Comparison of ENCODE assay signal across 8 mouse cellular contexts in genomic region chr1:165967027-165967654, GRCm38 (mm10). TPM values are rescaled to one million over a fixed set of nuclear protein-coding genes. Genes with fewer than 3 reads are reported as not detected.
DNase-seq lines count a peak whose midpoint lies in the region; ATAC-seq and TF ChIP-seq lines count a peak whose summit lies in the region.

No protein-coding gene starts in this region.

- 0 out of 2 replicates have a peak, but pooled peaks cover 7% of the 10 kb centered on the region for H3K36me3 ChIP-seq in midbrain, embryonic 12.5 days
- no peaks in the 10 kb centered on the region for H3K36me3 ChIP-seq in midbrain, embryonic 16.5 days (ENCODE audit: control insufficient read depth, insufficient read depth, low read length)
- no peaks in the 10 kb centered on the region for H3K36me3 ChIP-seq in midbrain, embryonic 14.5 days (ENCODE audit: control insufficient read depth, insufficient read depth, low read length)

- H3K4me2 ChIP-seq in midbrain, embryonic 12.5 days (replicated peaks), result no peak overlapping the region
- no peak overlapping the region for H3K4me2 ChIP-seq in midbrain, embryonic 16.5 days (ENCODE audit: low read length)
- H3K4me2 ChIP-seq in midbrain, embryonic 14.5 days (ENCODE audit: low read length), result no peak overlapping the region

- TF ChIP-seq CTCF in Patski (IDR thresholded peaks at IDR 0.05), result peak; percentile 65
- TF ChIP-seq CTCF in gastrocnemius, adult 2 months (IDR thresholded peaks at IDR 0.05), result peak; percentile 89; the same call in 1 of the 2 replicates

- POLR2A ChIA-PET in Patski (lab: Charles Lee), result interaction anchor here (0.6 kb wide), 1 partner anchor 1992 kb away, joined by 3 read pairs; no protein-coding TSS in a partner anchor

- no peak overlapping the region for H3K9ac ChIP-seq in midbrain, embryonic 12.5 days (replicated peaks)
- no peak overlapping the region for H3K9ac ChIP-seq in midbrain, embryonic 16.5 days (ENCODE audit: low read depth, low read length)
- no peak overlapping the region for H3K9ac ChIP-seq in midbrain, embryonic 14.5 days (replicated peaks; ENCODE audit: low read length)

- in situ Hi-C loops in Patski (cut with MboI; ENCODE audit: low pct_unique_long_range_greater_than_20kb), result no loop called here

- H3K27ac ChIP-seq in midbrain, embryonic 12.5 days (replicated peaks), result no peak overlapping the region
- no peak overlapping the region for H3K27ac ChIP-seq in midbrain, embryonic 16.5 days (ENCODE audit: low read length)
- H3K27ac ChIP-seq in gastrocnemius, adult 2 months, result no peak overlapping the region
- H3K27ac ChIP-seq in midbrain, embryonic 14.5 days (replicated peaks; ENCODE audit: low read depth, low read length), result no peak overlapping the region

- CTCF ChIA-PET in Patski (lab: Charles Lee), result interaction anchor here (0.8 to 1.8 kb wide), 13 partner anchors 11 to 196 kb away, joined by 3 to 13 read pairs (median 3); no protein-coding TSS in a partner anchor

- peak; percentile 36; the same call in 1 of the 2 replicates for ATAC-seq in midbrain, embryonic 12.5 days (ENCODE audit: low FRiP score, low read depth)
- ATAC-seq in midbrain, embryonic 16.5 days, result no peak
- no peak for ATAC-seq in Patski
- ATAC-seq in midbrain, embryonic 14.5 days (ENCODE audit: low FRiP score, low TSS enrichment), result no peak

- no peak for DNase-seq in Patski (ENCODE audit: low read depth, low spot score)
- DNase-seq in cerebellum, postnatal 10 days, result peak; percentile 71 to 78
- peak; percentile 48 for DNase-seq in gastrocnemius, adult 2 months
- DNase-seq in layer of hippocampus, postnatal 10 days (ENCODE audit: low spot score in 2 of 2), result peak; percentile 66
- peak; percentile 87 for DNase-seq in midbrain, embryonic 14.5 days
- peak; percentile 64 for DNase-seq in thymus, postnatal 25 days

- WGBS in midbrain, embryonic 12.5 days, result 49% methylated on average over 4 of the region's 4 CpGs
- WGBS in midbrain, embryonic 16.5 days, result 43% methylated on average over 4 of the region's 4 CpGs
- WGBS in midbrain, embryonic 14.5 days, result 43% methylated on average over 4 of the region's 4 CpGs

- H3K4me1 ChIP-seq in midbrain, embryonic 12.5 days, result peaks cover 20% of the 10 kb centered on the region
- 0 out of 2 replicates have a peak, but pooled peaks cover 13% of the 10 kb centered on the region for H3K4me1 ChIP-seq in midbrain, embryonic 16.5 days (ENCODE audit: control insufficient read depth, insufficient read depth, low read length)
- peaks cover 18% of the 10 kb centered on the region for H3K4me1 ChIP-seq in midbrain, embryonic 14.5 days (ENCODE audit: control insufficient read depth, insufficient read depth, low read length)

- H3K27me3 ChIP-seq in midbrain, embryonic 12.5 days, result peaks cover 7% of the 10 kb centered on the region
- no peaks in the 10 kb centered on the region for H3K27me3 ChIP-seq in midbrain, embryonic 16.5 days (ENCODE audit: control insufficient read depth, insufficient read depth, low read depth, low read length)
- no peaks in the 10 kb centered on the region for H3K27me3 ChIP-seq in Patski
- H3K27me3 ChIP-seq in midbrain, embryonic 14.5 days (ENCODE audit: control insufficient read depth, insufficient read depth, low read length), result no peaks in the 10 kb centered on the region

- intact Hi-C loops in gastrocnemius, adult 2 months (cut with DNase I), result loop anchor here (2.0 kb wide), 2 partner anchors 112 to 192 kb away; no protein-coding TSS in a partner anchor

- no peak overlapping the region for H3K4me3 ChIP-seq in midbrain, embryonic 12.5 days
- no peak overlapping the region for H3K4me3 ChIP-seq in midbrain, embryonic 16.5 days (ENCODE audit: low read depth, low read length)
- H3K4me3 ChIP-seq in gastrocnemius, adult 2 months, result no peak overlapping the region
- no peak overlapping the region for H3K4me3 ChIP-seq in midbrain, embryonic 14.5 days (replicated peaks; ENCODE audit: low read depth, low read length)

- no peaks in the 10 kb centered on the region for H3K9me3 ChIP-seq in midbrain, embryonic 12.5 days
- H3K9me3 ChIP-seq in midbrain, embryonic 16.5 days (replicated peaks; ENCODE audit: control insufficient read depth, low read length, poor library complexity, severe bottlenecking), result no peaks in the 10 kb centered on the region
- no peaks in the 10 kb centered on the region for H3K9me3 ChIP-seq in midbrain, embryonic 14.5 days (ENCODE audit: control insufficient read depth, low read length)

RNA-seq across cellular contexts. Expression of gene Pou2f1, which starts 35.3 kb away (rescaled TPM):
- 23.9 and 27.6 TPM in 2 replicates for polyA plus RNA-seq in midbrain, embryonic 12.5 days (2016; fragmentation: Nextera tagmentation; extraction: Ambion mirVana)
- 26.5 and 28.3 TPM in 2 replicates for polyA plus RNA-seq in midbrain, embryonic 16.5 days (2015; fragmentation: Nextera tagmentation; extraction: Ambion mirVana)
- polyA plus RNA-seq in Patski (2021), result 8.3 TPM
- total RNA-seq in gastrocnemius, adult 2 months (2021), result 1 to 10 TPM; 6.6 to 8.6 TPM
- total RNA-seq in layer of hippocampus, postnatal 10 days (2021), result 10 to 100 TPM; 18.6 to 22.2 TPM
- polyA plus RNA-seq in midbrain, embryonic 14.5 days (2014; fragmentation: Nextera tagmentation; extraction: Ambion mirVana), result 26.9 and 27.9 TPM in 2 replicates
